Mouse (Mus musculus) forebrain, embryonic 15.5 days (tissue): ENCODE data around the gene Slamf1. TPM values are rescaled to one million over a fixed set of nuclear protein-coding genes. Genes with fewer than 3 reads are reported as not detected.

Source experiments
- ATAC-seq: fragments of 200-750 bp; cut with Nextera tagmentation; replicated peaks from 2 replicates; pipeline ENCODE4 v1.8.0; 2017; ENCODE audit warnings: mild to moderate bottlenecking, moderate TSS enrichment, moderate library complexity
- H3K27ac ChIP-seq: fragments of 300-500 bp; sonication (generic); replicated peaks from 2 replicates; pipeline ENCODE4 v1.5.1; 2015; ENCODE audit warnings: mild to moderate bottlenecking, inconsistent platforms
- H3K27me3 ChIP-seq: fragments of 300-500 bp; sonication (generic); 2 replicates; pipeline ENCODE4 v1.6.1; 2015; ENCODE audit warnings: inconsistent platforms
- H3K36me3 ChIP-seq: fragments of 300-500 bp; sonication (generic); 2 replicates; pipeline ENCODE4 v1.6.1; 2015; ENCODE audit warnings: mild to moderate bottlenecking, inconsistent platforms
- H3K4me1 ChIP-seq: fragments of 300-500 bp; sonication (generic); 2 replicates; pipeline ENCODE4 v1.6.1; 2015; ENCODE audit warnings: inconsistent platforms
- H3K4me2 ChIP-seq: fragments of 300-500 bp; sonication (generic); replicated peaks from 2 replicates; pipeline ENCODE4 v1.6.1; 2015; ENCODE audit warnings: mild to moderate bottlenecking, inconsistent platforms
- H3K4me3 ChIP-seq: fragments of 300-500 bp; sonication (generic); 2 replicates; pipeline ENCODE4 v1.5.1; 2015; ENCODE audit warnings: mild to moderate bottlenecking, inconsistent platforms
- H3K9ac ChIP-seq: fragments of 300-500 bp; sonication (generic); replicated peaks from 2 replicates; pipeline ENCODE4 v1.6.1; 2015; ENCODE audit warnings: mild to moderate bottlenecking, inconsistent platforms
- H3K9me3 ChIP-seq: fragments of 300-500 bp; sonication (generic); 2 replicates; pipeline ENCODE4 v1.6.1; 2016; ENCODE audit warnings: inconsistent platforms
- WGBS: fragments of 180-500 bp; shearing (Covaris S2); methylation state at CpG from one replicate; pipeline ENCODE4 v1.1.7; 2015; ENCODE audit warnings: mixed read lengths; 5-methylcytosine and 5-hydroxymethylcytosine counted together
- polyA plus RNA-seq: library from polyadenylated mRNA; unstranded; fragments of >200 nt; fragmentation: Nextera tagmentation; extraction: Ambion mirVana; gene quantifications from 2 replicates; pipeline ENCODE4 v1.2.1, GENCODE M21; 2015

The Slamf1 gene
- polyA plus RNA-seq, 1 experiment from 2014 or later, result 0.14 TPM

GRCm38 (mm10) chr1:171816991-171817390 is 50.1 kb downstream of the Slamf1 start:
- Histone ChIP-seq H3K4me1 (no peaks in the 10 kb centered on the region), H3K36me3 (no peaks in the 10 kb centered on the region), H3K9ac (no peak overlapping the region), H3K27ac (no peak overlapping the region), H3K9me3 (no peaks in the 10 kb centered on the region), H3K4me2 (no peak overlapping the region), H3K27me3 (no peaks in the 10 kb centered on the region), H3K4me3 (no peak overlapping the region)
- no peak for ATAC-seq
- 93% methylated on average over 4 of the region's 4 CpGs for WGBS

- H3K4me3 ChIP-seq, result no peak overlapping the region
- H3K27me3 ChIP-seq, result no peaks in the 10 kb centered on the region
- H3K9ac ChIP-seq, result no peak overlapping the region
- H3K27ac ChIP-seq, result no peak overlapping the region
- H3K4me2 ChIP-seq, result no peak overlapping the region
- no peaks in the 10 kb centered on the region for H3K9me3 ChIP-seq
- no peak for ATAC-seq
- no peaks in the 10 kb centered on the region for H3K4me1 ChIP-seq
- WGBS, result 8% methylated on average over 1 of the region's 1 CpGs
- no peaks in the 10 kb centered on the region for H3K36me3 ChIP-seq
These were observed 54.4 kb downstream of the Slamf1 start for GRCm38 (mm10) chr1:171821331-171821730.

- H3K4me1 ChIP-seq, result no peaks in the 10 kb centered on the region
- WGBS, result 18% methylated on average over 4 of the region's 4 CpGs
- no peaks in the 10 kb centered on the region for H3K9me3 ChIP-seq
- no peak overlapping the region for H3K27ac ChIP-seq
- no peak for ATAC-seq
- no peak overlapping the region for H3K4me2 ChIP-seq
- H3K27me3 ChIP-seq, result no peaks in the 10 kb centered on the region
- H3K4me3 ChIP-seq, result no peak overlapping the region
- H3K36me3 ChIP-seq, result no peaks in the 10 kb centered on the region
- H3K9ac ChIP-seq, result no peak overlapping the region
These were observed 58.5 kb downstream of the Slamf1 start for GRCm38 (mm10) chr1:171825462-171825861.

- no peak overlapping the region for H3K4me2 ChIP-seq
- H3K9me3 ChIP-seq, result no peaks in the 10 kb centered on the region
- H3K9ac ChIP-seq, result no peak overlapping the region
- no peak overlapping the region for H3K27ac ChIP-seq
- no peaks in the 10 kb centered on the region for H3K4me1 ChIP-seq
- H3K36me3 ChIP-seq, result no peaks in the 10 kb centered on the region
- ATAC-seq, result no peak
- no peak overlapping the region for H3K4me3 ChIP-seq
- H3K27me3 ChIP-seq, result no peaks in the 10 kb centered on the region
These were observed 59.2 kb downstream of the Slamf1 start for GRCm38 (mm10) chr1:171826164-171826563.

GRCm38 (mm10) chr1:171827674-171828073 is 60.7 kb downstream of the Slamf1 start:
- no peak for ATAC-seq
- no peak overlapping the region for H3K27ac ChIP-seq

GRCm38 (mm10) chr1:171839488-171839887 is 72.6 kb downstream of the Slamf1 start, which contains the start of gene Cd84:
Cd84 (plus strand) TSS chr1:171839697.
- Histone ChIP-seq H3K27me3 (no peaks in the 10 kb centered on the region), H3K9ac (no peak within 1 kb of the TSS), H3K27ac (no peak within 1 kb of the TSS), H3K4me1 (no peaks in the 10 kb centered on the region), H3K9me3 (no peaks in the 10 kb centered on the region), H3K4me3 (no peak within 1 kb of the TSS), H3K4me2 (no peak within 1 kb of the TSS), H3K36me3 (no peaks in the 10 kb centered on the region)
- 90% methylated on average over 3 of the region's 3 CpGs for WGBS
- no peak for ATAC-seq

More at GRCm38 (mm10) chr1:171827674-171828073, 60.7 kb downstream of the Slamf1 start:
- H3K9me3 ChIP-seq, result no peaks in the 10 kb centered on the region
- H3K36me3 ChIP-seq, result no peaks in the 10 kb centered on the region
- no peak overlapping the region for H3K4me2 ChIP-seq
- H3K9ac ChIP-seq, result no peak overlapping the region
- no peaks in the 10 kb centered on the region for H3K4me1 ChIP-seq
- H3K4me3 ChIP-seq, result no peak overlapping the region
- H3K27me3 ChIP-seq, result no peaks in the 10 kb centered on the region

GRCm38 (mm10) chr1:171840450-171841023 is 73.6 kb downstream of the Slamf1 start:
- Histone ChIP-seq H3K27me3 (no peaks in the 10 kb centered on the region), H3K27ac (no peak overlapping the region), H3K9me3 (no peaks in the 10 kb centered on the region), H3K36me3 (no peaks in the 10 kb centered on the region), H3K4me3 (no peak overlapping the region), H3K4me1 (no peaks in the 10 kb centered on the region), H3K9ac (no peak overlapping the region), H3K4me2 (no peak overlapping the region)
- no peak for ATAC-seq
- 85% methylated on average over 4 of the region's 4 CpGs for WGBS

- H3K27ac ChIP-seq, result no peak overlapping the region
- 80% methylated on average over 5 of the region's 5 CpGs for WGBS
- no peak overlapping the region for H3K4me3 ChIP-seq
- no peak overlapping the region for H3K9ac ChIP-seq
- no peaks in the 10 kb centered on the region for H3K27me3 ChIP-seq
- H3K9me3 ChIP-seq, result no peaks in the 10 kb centered on the region
- ATAC-seq, result no peak
- no peak overlapping the region for H3K4me2 ChIP-seq
- no peaks in the 10 kb centered on the region for H3K36me3 ChIP-seq
- no peaks in the 10 kb centered on the region for H3K4me1 ChIP-seq
These were observed 78.3 kb downstream of the Slamf1 start for GRCm38 (mm10) chr1:171845035-171845754.

- H3K9ac ChIP-seq, result no peak overlapping the region
- H3K36me3 ChIP-seq, result no peaks in the 10 kb centered on the region
- no peak overlapping the region for H3K4me2 ChIP-seq
- no peaks in the 10 kb centered on the region for H3K4me1 ChIP-seq
- H3K9me3 ChIP-seq, result no peaks in the 10 kb centered on the region
- ATAC-seq, result no peak
- no peak overlapping the region for H3K4me3 ChIP-seq
- no peak overlapping the region for H3K27ac ChIP-seq
- no peaks in the 10 kb centered on the region for H3K27me3 ChIP-seq
These were observed 81.3 kb downstream of the Slamf1 start for GRCm38 (mm10) chr1:171848201-171848600.

GRCm38 (mm10) chr1:171848757-171849156 is 81.8 kb downstream of the Slamf1 start:
- Histone ChIP-seq H3K4me2 (no peak overlapping the region), H3K27ac (no peak overlapping the region), H3K27me3 (no peaks in the 10 kb centered on the region), H3K36me3 (no peaks in the 10 kb centered on the region), H3K9ac (no peak overlapping the region), H3K4me3 (no peak overlapping the region), H3K9me3 (no peaks in the 10 kb centered on the region), H3K4me1 (no peaks in the 10 kb centered on the region)
- 87% methylated on average over 4 of the region's 4 CpGs for WGBS
- ATAC-seq, result no peak

- Histone ChIP-seq H3K9me3 (no peaks in the 10 kb centered on the region), H3K9ac (no peak overlapping the region), H3K27me3 (no peaks in the 10 kb centered on the region), H3K4me1 (no peaks in the 10 kb centered on the region), H3K4me2 (no peak overlapping the region), H3K4me3 (no peak overlapping the region), H3K36me3 (no peaks in the 10 kb centered on the region), H3K27ac (no peak overlapping the region)
- WGBS, result 85% methylated on average over 5 of the region's 5 CpGs
- ATAC-seq, result no peak
These were observed 82.5 kb downstream of the Slamf1 start for GRCm38 (mm10) chr1:171849454-171849853.
